Mouse (Mus musculus) intestine, embryonic 16.5 days (tissue): ENCODE measurements around the gene Pmepa1. TPM values are rescaled to one million over a fixed set of nuclear protein-coding genes. Genes with fewer than 3 reads are reported as not detected.

ENCODE experiments used
- ATAC-seq: fragments of 200-750 bp; cut with Nextera tagmentation; 2 replicates; pipeline ENCODE4 v1.8.0; 2017; ENCODE audit warnings: moderate TSS enrichment, moderate library complexity
- H3K27ac ChIP-seq: fragments of 300-500 bp; sonication (generic); 2 replicates; pipeline ENCODE4 v1.5.1; 2014; ENCODE audit warnings: mild to moderate bottlenecking, low read length
- H3K27me3 ChIP-seq: fragments of 300-500 bp; sonication (generic); replicated peaks from 2 replicates; pipeline ENCODE4 v1.6.1; 2014; ENCODE audit warnings: low read length, control low read depth, mixed read lengths; ENCODE audit not compliant: control insufficient read depth, insufficient read depth
- H3K36me3 ChIP-seq: fragments of 300-500 bp; sonication (generic); 2 replicates; pipeline ENCODE4 v1.6.1; 2014; ENCODE audit warnings: low read length, control low read depth; ENCODE audit not compliant: control insufficient read depth, insufficient read depth
- H3K4me1 ChIP-seq: fragments of 300-500 bp; sonication (generic); 2 replicates; pipeline ENCODE4 v1.6.1; 2014; ENCODE audit warnings: low read length, control low read depth, mixed read lengths; ENCODE audit not compliant: control insufficient read depth, insufficient read depth
- H3K4me2 ChIP-seq: fragments of 300-500 bp; sonication (generic); 2 replicates; pipeline ENCODE4 v1.6.1; 2014; ENCODE audit warnings: low read depth, low read length, control low read depth
- H3K4me3 ChIP-seq: fragments of 300-500 bp; sonication (generic); 2 replicates; pipeline ENCODE4 v1.5.1; 2014; ENCODE audit warnings: mild to moderate bottlenecking, low read length
- H3K9ac ChIP-seq: fragments of 300-500 bp; sonication (generic); 2 replicates; pipeline ENCODE4 v1.6.1; 2014; ENCODE audit warnings: low read depth, low read length
- H3K9me3 ChIP-seq: fragments of 300-500 bp; sonication (generic); 2 replicates; pipeline ENCODE4 v1.6.1; 2016; ENCODE audit warnings: low read length, control low read depth; ENCODE audit not compliant: control insufficient read depth
- WGBS: fragments of 180-500 bp; shearing (Covaris S2); extraction: QIAGEN DNeasy Blood & Tissue Kit; methylation state at CpG from one replicate; pipeline ENCODE4 v1.1.7; 2014; 5-methylcytosine and 5-hydroxymethylcytosine counted together
- polyA plus RNA-seq: library from polyadenylated mRNA; unstranded; fragments of >200 nt; fragmentation: Nextera tagmentation; extraction: Ambion mirVana; gene quantifications from 2 replicates; pipeline ENCODE4 v1.2.1, GENCODE M21; 2015

Pmepa1 gene
- polyA plus RNA-seq, 1 experiment from 2014 or later = 4.4 TPM

DNA sequence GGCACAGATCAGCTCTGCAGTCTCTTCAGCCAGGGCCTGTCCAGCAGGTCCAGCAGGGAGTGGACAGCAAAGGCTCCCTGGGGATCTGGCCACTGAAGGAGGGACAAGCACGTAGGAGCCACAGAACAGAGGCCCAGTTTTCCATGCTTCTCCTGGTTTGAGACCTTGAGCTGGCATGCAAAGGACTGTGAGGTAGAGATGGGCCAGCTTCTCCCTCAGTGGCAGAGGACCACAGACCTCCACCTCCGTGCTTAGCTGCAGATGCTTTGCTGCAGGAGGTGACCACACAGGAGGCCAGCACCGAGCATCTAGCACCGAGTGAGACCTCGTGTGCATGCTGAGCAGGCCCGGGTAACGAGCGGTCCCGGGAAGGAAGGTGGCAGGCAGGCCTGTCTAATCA lies 35.6 kb downstream of the Pmepa1 start:
- 62% methylated on average over 9 of the region's 9 CpGs for WGBS

DNA sequence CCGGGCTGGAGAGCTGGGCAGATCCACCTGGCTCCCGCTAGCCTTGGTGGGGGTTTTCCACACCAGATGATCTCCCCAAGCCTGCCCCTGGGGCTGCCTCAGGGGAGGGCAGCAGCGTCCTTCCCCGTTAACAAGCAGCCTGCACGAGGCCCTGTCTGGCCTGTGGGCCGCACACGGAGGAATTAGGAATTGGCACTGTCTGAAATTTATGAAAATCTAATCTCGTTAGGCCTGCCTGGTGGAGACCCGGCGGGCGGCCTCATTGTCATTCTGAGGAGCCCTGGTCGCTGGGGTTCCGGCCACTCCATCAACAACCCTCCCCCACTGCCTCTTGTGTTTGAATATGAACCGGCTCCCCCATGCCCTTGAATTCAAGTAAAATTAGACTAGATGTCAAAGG lies 37.8 kb downstream of the Pmepa1 start:
- no peak overlapping the region for H3K4me2 ChIP-seq

More for the DNA sequence above, 35.6 kb downstream of the Pmepa1 start:
- Histone ChIP-seq H3K27ac (no peak overlapping the region), H3K9me3 (no peaks in the 10 kb centered on the region), H3K27me3 (no peaks in the 10 kb centered on the region), H3K36me3 (no peaks in the 10 kb centered on the region), H3K9ac (no peak overlapping the region), H3K4me3 (no peak overlapping the region), H3K4me2 (no peak overlapping the region), H3K4me1 (peaks cover 52% of the 10 kb centered on the region)
- ATAC-seq = no peak

DNA sequence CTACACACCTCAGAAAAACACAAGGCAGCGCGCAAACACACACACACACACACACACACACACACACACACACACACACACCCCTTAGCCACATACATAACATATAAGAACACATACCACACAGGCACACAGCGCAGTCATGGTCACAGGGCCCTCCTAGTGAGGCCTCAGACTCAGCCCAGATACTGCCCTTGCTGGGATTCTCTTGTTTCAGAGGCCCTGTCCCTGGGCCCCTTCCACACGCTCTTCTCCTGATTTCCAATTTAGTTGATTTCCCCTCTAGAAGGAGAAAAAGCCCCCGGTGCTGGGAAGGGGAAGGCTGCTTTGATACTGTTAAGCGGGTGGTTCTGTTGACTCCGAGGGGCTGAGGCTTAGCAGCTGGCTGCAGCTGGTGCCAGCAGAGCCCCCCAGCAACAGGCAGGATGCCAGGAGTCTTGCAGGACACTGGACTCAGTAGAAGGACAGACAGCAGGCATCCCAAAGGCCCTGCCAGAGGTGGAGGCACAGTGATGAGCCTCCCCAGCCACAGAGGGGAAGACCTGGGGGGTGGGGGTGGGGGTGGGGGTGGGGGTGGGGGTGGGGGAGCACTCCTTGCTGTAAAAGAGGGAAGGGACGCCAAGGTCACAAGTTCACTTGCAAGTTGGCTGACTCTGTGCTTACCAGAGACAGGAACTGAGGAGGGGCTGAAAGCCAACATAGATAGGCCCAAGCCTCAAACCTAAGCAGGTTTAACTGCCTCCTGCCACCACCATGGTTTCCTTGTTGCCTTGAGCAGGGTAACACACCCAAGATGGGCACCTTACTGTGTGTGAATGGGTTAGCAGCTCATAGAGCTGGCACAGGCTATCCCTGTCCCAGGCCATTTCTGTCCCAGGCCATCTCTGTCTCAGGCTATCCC lies 40.6 kb downstream of the Pmepa1 start:
- peaks cover 14% of the 10 kb centered on the region for H3K36me3 ChIP-seq
- H3K4me2 ChIP-seq = no peak overlapping the region
- peak; percentile 40 for ATAC-seq
- 44% methylated on average over 8 of the region's 8 CpGs for WGBS
- no peaks in the 10 kb centered on the region for H3K27me3 ChIP-seq
- peak overlapping the region; percentile 71 for H3K27ac ChIP-seq
- no peak overlapping the region for H3K4me3 ChIP-seq
- H3K9ac ChIP-seq = peak overlapping the region; percentile 41; the same call in 1 of the 2 replicates
- peaks cover 58% of the 10 kb centered on the region for H3K4me1 ChIP-seq
- no peaks in the 10 kb centered on the region for H3K9me3 ChIP-seq

More for the DNA sequence above, 37.8 kb downstream of the Pmepa1 start:
- Histone ChIP-seq H3K27me3 (no peaks in the 10 kb centered on the region), H3K4me1 (peaks cover 64% of the 10 kb centered on the region), H3K4me3 (no peak overlapping the region), H3K27ac (no peak overlapping the region), H3K9ac (peak overlapping the region; percentile 13; the same call in 1 of the 2 replicates), H3K36me3 (no peaks in the 10 kb centered on the region), H3K9me3 (no peaks in the 10 kb centered on the region)
- WGBS = 36% methylated on average over 14 of the region's 14 CpGs
- ATAC-seq = no peak

DNA sequence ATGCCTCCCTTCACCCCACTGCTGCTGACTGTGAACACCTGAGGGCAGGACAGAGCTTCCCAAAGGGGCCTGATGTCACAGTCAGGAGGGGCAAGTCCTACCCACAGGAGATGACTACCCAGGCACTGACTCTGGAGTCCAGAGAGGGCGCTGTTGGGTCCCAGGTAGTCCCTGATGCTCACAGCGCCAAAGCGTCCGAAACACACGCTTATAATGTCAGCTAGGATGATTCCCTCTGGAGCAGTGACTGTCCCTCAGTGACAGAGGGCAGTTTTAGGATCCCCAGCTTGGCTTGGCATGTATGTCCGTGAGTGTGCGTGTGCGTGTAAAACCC lies 43.6 kb downstream of the Pmepa1 start:
- no peak overlapping the region for H3K27ac ChIP-seq
- no peaks in the 10 kb centered on the region for H3K9me3 ChIP-seq
- 83% methylated on average over 8 of the region's 8 CpGs for WGBS
- H3K27me3 ChIP-seq = no peaks in the 10 kb centered on the region
- H3K4me3 ChIP-seq = no peak overlapping the region
- H3K4me2 ChIP-seq = no peak overlapping the region
- no peak overlapping the region for H3K9ac ChIP-seq
- peaks cover 16% of the 10 kb centered on the region for H3K36me3 ChIP-seq
- H3K4me1 ChIP-seq = peaks cover 61% of the 10 kb centered on the region
- no peak for ATAC-seq

DNA sequence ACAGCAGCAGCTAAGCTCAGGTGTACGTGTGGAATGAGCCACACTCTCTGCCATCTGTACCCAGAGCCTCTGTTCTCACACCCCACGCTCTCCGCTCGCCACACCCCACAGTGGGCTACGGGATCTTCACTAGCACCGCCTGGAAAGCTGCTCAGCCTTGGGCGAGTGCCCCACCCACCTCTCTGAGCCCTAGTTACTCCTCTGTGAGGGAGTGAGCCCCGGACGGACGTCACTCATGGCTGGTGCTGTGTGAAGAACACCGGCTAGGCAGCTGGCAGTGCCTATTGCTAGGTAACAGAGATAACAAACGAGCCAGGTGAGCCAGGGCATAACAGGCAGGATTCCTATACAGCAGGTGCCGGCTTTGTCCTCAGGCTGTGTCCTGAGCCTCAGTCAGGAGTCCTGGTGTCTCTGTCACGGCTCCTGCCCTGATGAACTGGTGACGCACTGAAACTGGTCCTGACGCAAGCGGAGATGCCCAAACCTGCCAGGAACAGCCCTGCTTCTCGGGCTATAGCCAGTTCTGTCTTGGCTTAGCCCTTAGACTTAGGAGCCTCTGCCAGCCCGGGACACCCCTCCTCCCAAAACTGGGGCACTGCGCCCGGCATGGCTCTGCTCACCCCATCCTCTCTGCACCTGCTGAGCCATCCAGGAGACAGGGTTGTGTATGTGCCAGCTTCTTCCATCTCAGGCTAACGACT lies 44.1 kb downstream of the Pmepa1 start:
- no peaks in the 10 kb centered on the region for H3K27me3 ChIP-seq
- H3K36me3 ChIP-seq = peaks cover 16% of the 10 kb centered on the region
- H3K4me1 ChIP-seq = peaks cover 56% of the 10 kb centered on the region
- no peaks in the 10 kb centered on the region for H3K9me3 ChIP-seq
- H3K4me2 ChIP-seq = no peak overlapping the region
- no peak overlapping the region for H3K4me3 ChIP-seq
- H3K9ac ChIP-seq = no peak overlapping the region
- ATAC-seq = peak; percentile 49
- no peak overlapping the region for H3K27ac ChIP-seq
- 74% methylated on average over 22 of the region's 22 CpGs for WGBS

DNA sequence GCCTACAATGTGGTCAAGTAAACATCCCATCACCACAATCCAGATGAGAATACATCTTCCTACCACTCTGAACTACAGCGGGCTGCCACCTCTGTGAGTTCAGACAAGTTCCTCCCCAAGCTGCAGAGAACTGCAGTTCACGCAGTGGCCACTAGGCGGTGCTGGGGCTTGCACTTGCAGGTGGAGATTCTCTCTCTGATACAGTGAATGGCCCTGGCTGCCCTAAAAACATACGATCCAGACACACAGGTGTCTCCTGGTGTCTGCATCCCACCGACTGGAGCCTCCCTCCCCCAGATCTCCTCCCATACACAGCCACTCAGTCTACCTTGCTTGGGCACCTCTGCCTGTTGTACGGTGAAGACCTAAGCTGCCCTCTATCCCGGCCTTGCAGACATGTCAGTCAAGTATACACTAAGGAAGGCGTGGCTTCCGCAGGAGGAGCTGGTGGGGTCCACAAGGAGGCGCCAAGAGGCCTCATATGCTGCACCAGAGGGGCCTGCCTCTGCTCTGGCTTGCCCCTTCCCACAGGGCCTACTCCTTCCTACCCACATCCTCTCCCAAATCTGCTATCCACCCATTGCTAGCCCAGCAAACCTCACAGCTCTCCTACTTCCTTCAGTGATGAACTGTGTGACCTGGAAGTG lies 46.6 kb downstream of the Pmepa1 start:
- Histone ChIP-seq H3K4me3 (0 out of 2 replicates have a peak overlapping the region, but pooled peaks have one; percentile 10), H3K4me2 (no peak overlapping the region)

DNA sequence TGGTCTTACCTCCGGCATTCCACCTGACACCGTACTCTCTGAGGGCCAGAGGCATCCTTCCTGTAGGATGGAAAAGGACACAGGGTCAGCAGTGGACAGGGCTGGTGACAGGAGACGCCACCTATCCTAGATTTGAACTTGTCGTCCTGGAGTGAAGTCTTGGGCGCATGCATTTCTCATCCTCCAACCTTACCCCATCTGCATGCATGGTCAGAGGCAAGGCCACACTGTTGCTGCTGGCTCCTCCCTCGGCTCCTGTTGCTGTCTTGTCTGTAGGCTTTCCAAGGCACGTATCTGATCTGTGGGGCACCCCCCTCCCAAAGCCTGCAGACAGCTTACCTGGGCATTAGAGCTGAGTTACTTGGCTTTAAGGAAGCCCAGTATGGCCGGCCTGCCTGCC lies 47.8 kb downstream of the Pmepa1 start:
- Histone ChIP-seq H3K27me3 (no peaks in the 10 kb centered on the region), H3K36me3 (peaks cover 19% of the 10 kb centered on the region), H3K4me3 (no peak overlapping the region), H3K9ac (no peak overlapping the region), H3K4me2 (no peak overlapping the region), H3K4me1 (peaks cover 27% of the 10 kb centered on the region), H3K27ac (no peak overlapping the region), H3K9me3 (no peaks in the 10 kb centered on the region)
- WGBS = 89% methylated on average over 8 of the region's 8 CpGs
- ATAC-seq = no peak

More for the DNA sequence above, 46.6 kb downstream of the Pmepa1 start:
- H3K36me3 ChIP-seq = peaks cover 19% of the 10 kb centered on the region
- ATAC-seq = peak; percentile 70
- H3K4me1 ChIP-seq = peaks cover 37% of the 10 kb centered on the region
- no peak overlapping the region for H3K27ac ChIP-seq
- no peak overlapping the region for H3K9ac ChIP-seq
- no peaks in the 10 kb centered on the region for H3K27me3 ChIP-seq
- no peaks in the 10 kb centered on the region for H3K9me3 ChIP-seq
- WGBS = 6% methylated on average over 10 of the region's 10 CpGs

DNA sequence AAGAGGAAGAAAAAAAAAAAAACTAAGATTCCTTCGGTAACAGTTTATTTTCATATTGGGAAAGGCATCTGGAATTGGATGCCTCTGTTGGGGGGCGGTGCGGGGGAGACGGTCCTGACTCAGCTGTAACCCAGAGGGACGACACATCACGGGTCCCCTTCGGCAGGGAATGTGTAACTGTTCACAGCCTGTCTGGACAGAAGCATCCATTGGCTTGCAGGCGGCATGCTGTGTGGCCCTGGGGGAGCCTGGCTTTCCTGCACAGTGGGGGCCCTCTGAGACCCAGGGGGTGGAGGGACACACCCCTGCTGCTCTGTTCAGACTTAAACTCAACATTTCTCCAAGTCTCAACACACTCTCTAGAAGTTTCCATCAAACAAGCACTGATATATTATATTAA lies 49.5 kb downstream of the Pmepa1 start:
- H3K4me2 ChIP-seq = no peak overlapping the region
- no peaks in the 10 kb centered on the region for H3K9me3 ChIP-seq
- H3K4me3 ChIP-seq = no peak overlapping the region
- H3K9ac ChIP-seq = no peak overlapping the region
- no peaks in the 10 kb centered on the region for H3K27me3 ChIP-seq
- ATAC-seq = no peak
- H3K4me1 ChIP-seq = peaks cover 23% of the 10 kb centered on the region
- peaks cover 9% of the 10 kb centered on the region for H3K36me3 ChIP-seq
- WGBS = 75% methylated on average over 8 of the region's 8 CpGs
- H3K27ac ChIP-seq = peak overlapping the region; percentile 10; the same call in 1 of the 2 replicates

DNA sequence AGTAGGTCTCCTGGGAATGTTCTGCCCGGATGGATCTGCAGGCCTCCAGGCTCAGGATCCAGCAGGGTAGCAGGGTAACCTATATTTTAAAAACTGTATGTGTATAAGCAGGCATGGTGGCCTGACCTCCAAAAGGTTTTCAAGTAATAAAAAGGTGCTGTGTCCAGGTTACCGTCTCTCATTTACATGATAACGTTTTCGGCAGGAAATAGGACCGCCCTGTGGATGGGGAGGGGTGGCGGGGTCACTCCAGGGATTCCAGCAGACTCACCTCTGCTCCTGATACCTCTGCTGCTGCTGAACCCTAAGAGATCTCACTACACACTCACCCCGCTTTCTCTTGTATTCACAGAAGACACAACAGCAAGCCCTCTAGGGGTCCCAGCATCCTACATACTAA lies 50.4 kb downstream of the Pmepa1 start:
- H3K36me3 ChIP-seq = peaks cover 5% of the 10 kb centered on the region; the same call in 1 of the 2 replicates
- H3K9me3 ChIP-seq = no peaks in the 10 kb centered on the region
- H3K27me3 ChIP-seq = no peaks in the 10 kb centered on the region
- H3K27ac ChIP-seq = no peak overlapping the region
- no peak overlapping the region for H3K4me2 ChIP-seq
- ATAC-seq = no peak
- 71% methylated on average over 7 of the region's 7 CpGs for WGBS
- H3K4me3 ChIP-seq = no peak overlapping the region
- peaks cover 23% of the 10 kb centered on the region for H3K4me1 ChIP-seq
- no peak overlapping the region for H3K9ac ChIP-seq
